Mouse (Mus musculus) gastrocnemius, postnatal 4 days (tissue): ENCODE data around the gene Odf4. TPM values are rescaled to one million over a fixed set of nuclear protein-coding genes. Genes with fewer than 3 reads are reported as not detected.
A peak's percentile ranks its signal among the peaks of the same experiment; 100 is the strongest.

Experiments
- DNase-seq, 2 experiments: peaks; one replicate each; pipeline ENCODE4 v3.0.0; 2021 to 2022; ENCODE audit warnings: low spot score in 2 of 2, mixed read lengths in 2 of 2
- total RNA-seq, 2 experiments: library from RNA; stranded (reverse); gene quantifications; 2 replicates each; pipeline ENCODE4 v1.2.3; 2021

Gene Odf4
- total RNA-seq, 2 experiments from 2014 or later: not detected

DNA sequence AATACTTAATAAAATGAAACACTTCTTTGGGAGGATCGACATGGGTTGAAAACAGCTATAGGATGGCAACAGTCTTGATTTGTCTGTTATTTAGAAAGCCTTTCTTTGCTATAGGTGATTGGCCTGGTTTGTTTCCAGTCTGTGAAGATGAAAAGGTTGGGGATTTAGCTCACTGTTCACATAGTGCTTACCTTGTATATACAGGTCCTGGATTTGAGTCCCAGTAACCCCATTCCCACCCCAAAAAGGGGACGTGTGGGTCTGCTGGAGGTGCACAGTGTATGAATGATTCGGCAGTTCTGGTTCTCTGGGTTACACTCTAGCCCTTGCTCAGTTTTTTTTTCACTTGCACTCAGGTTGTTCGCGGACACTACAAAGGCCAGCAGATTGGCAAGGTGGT lies 24.1 kb downstream of the Odf4 start:
- no peak for DNase-seq

DNA sequence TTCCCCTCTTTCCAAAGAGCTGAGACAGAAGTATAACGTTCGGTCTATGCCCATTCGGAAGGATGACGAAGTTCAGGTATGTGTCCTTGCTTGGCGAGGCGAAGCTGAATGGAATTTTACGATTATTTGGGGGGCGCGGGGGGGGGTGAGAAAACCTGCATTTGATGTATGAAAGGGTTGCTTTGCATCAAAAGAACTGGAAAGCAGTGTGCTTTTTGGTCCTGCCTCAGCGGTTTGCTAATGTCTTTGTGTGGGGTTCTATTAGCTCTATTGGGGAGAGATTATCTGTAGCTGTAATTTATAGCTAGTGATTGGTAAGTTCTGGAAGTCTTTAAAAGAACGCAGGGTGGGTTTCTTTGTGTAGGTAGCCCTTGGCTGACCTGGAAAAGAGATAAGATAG lies 24.5 kb downstream of the Odf4 start:
- DNase-seq: no peak

DNA sequence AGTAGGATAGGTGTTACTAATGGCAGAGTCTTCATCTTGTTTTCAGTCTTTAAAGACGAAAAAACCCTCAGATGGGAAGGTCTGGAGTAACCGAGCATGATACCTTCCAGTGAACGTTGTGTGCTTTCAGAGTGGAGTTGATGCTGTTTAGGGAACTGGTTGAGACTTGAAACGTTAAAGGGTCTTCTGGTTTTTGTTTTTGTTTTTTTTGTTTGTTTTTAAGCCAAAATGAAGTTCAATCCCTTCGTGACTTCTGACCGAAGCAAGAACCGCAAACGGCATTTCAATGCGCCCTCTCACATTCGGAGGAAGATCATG lies 24.9 kb downstream of the Odf4 start:
- DNase-seq: no peak

DNA sequence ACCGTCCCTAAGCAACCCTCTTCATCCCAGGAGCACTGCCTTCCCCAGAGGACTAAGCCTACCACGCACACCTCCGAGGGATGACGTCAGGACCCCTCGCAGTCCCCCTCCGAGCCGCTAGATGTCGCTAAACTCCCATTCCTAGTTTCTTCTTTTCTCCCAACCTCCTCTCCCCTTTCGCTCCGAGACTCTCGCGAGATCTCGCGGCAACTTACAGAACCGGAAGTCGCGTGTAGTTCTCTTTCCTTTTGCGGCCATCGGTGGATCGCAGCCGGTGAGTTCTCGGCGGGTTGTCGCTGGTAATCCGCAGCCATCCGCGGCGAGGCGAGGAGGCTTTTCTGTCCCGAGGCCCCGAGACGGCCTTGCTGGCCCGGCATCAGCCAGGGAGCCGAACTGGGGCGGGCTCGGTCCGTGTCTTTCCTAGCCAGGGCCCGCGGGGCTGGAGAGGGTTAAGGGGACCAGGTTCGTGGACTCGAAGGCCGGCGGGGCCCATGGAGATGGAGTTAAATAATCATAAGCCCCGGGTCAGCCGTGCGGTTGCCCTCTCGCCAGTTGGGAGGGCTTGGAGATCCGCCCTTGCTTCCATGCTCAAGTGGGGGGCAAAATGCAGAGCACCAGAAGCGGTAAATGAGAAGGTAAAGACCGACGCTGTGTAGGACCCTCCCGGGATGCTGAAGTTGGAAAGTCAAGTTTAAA lies 25.4 kb downstream of the Odf4 start, which contains the start of gene Rpl26:
Rpl26 (plus strand) TSS at position 233 of the 696 bp plus-strand sequence.
- peak; percentile 96 to 98 for DNase-seq

DNA sequence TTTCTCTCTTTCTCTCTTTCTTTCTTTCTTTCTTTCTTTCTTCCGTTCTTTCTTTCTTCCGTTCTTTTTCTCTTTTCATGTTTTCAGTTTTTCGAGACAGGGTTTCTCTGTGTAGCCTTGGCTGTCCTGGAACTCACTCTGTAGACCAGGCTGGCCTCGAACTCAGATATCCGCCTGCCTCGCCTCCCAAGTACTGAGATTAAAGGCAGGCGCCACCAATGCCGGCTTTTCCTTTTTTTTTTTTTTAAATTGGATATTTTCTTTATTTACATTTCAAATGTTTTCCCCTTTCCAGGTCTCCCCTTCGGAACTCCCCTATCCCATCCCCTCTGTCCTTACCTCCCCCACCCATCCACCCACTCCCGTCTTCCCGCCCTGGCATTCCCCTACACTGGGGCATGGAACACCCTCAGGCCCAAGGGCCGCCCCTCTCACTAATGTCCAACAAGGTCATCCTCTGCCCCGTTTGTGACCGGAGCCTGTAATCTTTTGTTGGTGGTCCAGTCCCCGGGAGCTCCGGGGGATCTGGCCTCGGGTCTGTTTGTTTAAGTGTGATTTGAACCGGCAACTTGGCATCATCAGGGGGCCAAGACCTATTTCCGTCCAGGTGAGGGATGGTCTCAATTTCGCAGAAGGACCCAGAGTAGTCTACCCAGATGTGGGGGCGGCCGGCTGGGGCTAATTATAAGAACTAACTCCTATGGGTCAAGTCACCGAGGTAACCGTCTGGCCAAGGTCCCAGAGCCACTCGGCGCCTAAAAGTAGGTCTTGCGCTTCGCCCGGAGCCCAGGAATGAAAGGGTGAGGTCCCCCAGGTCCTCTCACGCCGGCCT lies 26.1 kb downstream of the Odf4 start:
- DNase-seq: no peak

DNA sequence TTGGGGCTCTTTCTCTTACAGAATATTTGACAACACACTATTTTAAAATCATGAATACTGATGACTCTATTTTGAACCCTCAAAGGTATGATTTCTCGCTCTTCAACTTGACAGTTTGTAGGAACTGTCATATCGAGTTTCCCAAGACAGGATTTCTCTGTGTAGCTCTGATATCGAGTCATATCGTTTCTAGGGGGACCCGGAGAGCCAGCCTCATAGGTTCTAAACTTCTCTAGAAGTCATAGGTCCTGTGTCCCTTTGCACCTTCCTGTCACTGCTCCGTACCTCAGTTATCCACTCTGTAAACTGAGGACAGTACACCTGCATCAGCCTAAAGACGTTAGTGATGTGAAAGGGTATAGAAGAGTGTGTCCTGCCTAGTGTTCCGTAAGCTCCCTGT lies 27.1 kb downstream of the Odf4 start:
- no peak for DNase-seq

DNA sequence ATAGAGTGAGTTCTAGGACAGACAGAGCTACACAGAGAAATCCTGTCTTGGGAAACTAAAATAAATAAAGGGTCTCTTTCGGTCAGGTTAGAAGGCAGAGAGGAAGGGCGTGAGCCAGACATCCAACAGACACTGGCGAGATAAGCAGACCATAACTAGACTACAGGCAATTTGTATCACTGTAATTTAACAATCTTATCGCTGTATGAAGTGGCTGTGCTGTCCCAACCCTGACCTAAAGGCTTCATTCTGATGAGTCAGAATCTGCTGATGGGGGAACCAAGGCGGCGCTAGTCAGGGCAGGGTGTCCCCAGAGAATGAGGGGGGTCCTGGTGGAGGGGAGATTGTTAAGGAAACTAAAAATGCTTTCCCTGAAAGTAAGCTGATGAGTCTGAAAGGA lies 28.1 kb downstream of the Odf4 start:
- no peak for DNase-seq

DNA sequence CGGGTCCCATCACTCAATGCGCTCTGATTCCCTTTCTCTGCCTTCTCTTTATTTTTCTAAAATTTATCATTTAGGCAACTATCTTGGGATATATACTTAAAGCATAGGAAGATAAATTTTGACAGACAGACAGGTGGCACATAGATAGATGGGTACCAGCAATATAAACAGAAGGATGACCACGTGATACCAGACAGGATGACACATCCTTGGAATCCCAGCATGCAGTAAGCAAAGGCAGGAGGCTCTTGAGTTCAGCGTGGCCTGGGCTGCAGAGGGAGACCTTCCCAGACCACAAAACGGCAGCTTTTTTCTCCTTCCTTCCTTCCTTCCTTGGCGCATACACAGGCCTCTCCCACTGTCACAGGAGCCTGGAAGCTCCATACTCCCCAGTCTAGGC lies 29.0 kb downstream of the Odf4 start:
- no peak for DNase-seq

DNA sequence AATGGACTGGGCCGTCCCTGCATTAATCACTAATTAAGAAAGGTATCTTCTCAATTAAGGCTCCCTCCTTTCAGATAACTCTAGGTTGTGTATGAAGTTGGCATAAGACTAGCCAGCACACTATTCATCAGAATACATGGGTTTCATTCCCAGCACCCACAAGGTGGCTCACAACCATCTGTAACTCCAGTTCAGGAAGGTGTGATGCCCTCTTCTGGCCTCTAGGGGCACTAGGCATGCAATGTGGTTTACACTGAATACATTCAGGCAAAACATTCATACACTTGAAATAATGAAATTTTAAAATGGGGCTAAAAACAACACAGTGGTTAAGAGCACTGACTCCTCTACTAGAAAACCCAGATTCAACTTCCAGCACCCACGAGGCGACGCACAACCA lies 29.8 kb downstream of the Odf4 start:
- DNase-seq: no peak

DNA sequence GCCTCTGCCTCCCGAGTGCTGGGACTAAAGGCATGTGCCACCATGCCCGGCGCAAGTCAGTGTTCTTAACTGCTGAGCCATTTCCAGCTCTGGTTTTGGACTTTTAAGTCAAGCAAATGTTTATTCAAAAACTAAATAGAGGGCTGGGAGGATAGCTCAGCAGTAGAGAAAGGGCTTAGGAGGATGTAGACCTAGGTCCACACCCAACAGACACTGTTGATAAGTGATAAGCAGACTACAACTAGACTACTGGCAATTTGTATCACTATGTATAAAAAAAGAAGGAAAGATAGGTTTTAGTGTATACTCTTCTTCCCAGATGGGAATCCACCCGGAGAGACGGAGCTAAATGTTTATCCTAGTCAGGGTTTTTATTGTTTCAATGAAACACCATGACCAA lies 30.6 kb downstream of the Odf4 start:
- no peak for DNase-seq

DNA sequence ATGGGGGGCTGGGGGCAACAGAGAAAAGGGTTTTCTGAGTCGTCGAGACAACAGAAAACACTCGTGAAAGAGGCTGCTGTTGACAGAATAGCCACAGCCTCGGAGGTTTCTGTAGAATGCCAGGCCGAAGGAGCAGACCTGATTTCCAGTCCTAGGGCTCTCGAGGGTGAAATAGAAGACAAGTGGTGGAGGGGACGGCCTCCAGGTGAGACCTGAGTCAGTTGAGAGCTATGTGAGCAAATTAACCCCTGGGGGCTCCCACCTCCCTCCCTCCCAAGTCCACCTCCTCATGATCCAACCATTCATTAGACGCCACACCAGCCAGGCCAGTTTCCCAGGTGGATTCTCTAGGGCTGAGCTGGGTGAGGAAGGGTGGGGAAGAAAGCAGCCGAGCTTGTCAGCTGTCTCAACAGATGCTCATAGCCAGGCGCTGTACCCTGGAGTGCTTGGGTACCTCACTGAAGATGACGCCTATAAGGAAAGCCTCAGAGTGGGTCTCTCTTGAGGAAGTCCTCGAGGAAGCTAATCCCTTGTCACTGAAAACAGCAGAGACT lies 32.9 kb downstream of the Odf4 start:
- no peak for DNase-seq

DNA sequence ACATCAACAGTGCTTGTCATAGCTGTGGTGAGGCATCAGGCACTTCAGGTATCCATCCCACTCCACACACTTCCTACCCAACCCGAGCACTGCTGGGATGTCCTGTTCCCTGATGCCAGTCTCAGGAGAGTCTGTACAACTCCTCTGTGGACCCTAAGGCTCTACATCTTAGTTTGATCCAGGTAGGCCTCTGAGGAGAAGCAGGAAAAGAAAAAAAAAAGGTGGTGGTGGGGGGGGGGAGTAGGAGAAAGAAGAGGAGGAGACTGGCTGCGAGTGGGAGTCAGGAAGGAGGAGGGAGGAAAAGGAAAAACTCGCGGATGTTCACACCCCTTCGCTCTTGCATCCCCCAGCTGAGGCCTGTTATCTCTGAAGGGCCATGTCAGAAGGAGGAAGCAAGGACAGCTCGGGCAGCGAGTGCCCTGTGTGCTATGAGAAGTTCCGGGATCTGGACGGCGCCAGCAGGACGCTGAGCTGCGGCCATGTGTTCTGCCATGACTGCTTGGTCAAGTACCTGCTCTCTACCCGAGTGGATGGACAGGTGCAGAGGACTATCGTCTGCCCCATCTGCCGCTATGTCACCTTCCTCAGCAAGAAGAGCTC lies 34.5 kb downstream of the Odf4 start:
- DNase-seq: no peak

DNA sequence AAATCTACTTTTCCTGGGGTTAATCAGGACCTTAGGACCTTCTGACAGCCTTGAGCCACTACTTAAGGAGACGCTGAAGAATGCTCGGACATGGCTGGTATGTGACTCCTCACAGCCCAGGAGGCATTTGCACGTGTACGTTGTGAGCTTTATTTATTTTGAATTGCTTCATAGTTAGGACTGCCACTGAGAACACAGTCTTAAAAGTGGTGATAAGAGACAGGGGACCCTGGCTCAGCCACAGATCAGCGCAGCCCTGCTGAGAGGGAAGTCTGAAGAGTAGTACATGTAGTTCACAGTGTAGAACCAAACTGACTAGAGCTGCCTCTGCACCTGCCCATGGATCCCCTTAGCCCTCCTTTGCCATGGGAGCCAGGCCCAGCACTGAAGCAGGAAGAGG lies 35.1 kb downstream of the Odf4 start:
- DNase-seq: no peak

DNA sequence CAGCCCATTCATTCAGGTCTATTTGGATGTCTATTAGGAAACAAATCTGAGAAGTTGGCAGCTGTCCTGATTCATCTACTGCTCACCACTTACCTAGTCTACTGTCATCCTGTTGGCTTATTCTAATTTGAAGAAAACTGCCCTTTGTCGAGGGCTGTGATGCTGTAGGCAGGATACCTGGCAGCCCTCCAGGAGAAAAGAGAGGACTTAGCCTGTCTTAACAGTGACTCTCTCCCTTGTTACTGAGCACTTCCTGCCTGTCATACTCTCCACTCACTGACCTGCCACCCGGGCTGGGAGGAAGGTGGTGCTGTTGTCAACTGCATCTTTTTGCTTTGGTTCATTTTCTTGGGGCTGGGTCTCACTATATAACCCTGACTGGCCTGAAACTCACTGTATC lies 36.3 kb downstream of the Odf4 start:
- DNase-seq: no peak

DNA sequence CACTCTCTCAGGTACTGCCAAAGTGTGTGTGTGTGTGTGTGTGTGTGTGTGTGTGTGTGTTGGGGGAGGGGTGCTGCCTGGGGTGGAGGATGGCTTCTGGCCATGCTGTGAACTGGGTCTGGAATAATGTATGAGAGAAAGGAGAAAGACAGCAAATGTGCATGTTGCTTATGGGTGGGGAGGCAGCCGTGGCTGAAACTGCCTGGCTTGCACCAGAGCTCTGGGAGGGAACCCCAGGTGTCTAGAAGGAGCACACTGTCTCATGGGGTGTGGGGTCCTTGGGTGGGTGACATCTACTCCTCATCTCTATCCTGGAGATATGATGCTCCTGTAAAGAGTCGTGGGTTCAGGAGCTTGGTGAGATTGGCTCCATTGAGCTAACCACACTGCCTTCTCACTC lies 38.2 kb downstream of the Odf4 start:
- DNase-seq: no peak

DNA sequence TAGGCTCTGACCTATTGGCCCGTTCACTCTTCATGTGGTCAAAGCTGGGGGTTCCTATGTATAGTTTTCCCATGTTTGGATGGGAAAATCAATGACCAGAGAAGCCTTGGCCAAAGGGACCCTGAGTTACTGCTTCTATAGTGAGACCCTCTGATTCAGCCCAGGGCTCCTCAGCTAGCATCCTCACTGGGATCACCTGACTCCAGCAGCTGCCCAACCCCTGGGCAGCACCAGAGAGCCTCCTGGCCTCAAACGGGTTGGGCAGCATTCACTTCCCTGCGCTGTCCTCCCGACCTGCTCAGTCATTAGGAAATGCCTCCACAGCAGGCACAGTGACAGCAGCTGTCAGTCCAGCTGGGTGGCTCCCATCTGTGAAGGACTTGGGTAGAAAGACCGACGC lies 38.6 kb downstream of the Odf4 start, which contains the start of gene Rnf222:
Rnf222 (plus strand) TSS at position 301 of the 400 bp plus-strand sequence.
- no peak for DNase-seq

DNA sequence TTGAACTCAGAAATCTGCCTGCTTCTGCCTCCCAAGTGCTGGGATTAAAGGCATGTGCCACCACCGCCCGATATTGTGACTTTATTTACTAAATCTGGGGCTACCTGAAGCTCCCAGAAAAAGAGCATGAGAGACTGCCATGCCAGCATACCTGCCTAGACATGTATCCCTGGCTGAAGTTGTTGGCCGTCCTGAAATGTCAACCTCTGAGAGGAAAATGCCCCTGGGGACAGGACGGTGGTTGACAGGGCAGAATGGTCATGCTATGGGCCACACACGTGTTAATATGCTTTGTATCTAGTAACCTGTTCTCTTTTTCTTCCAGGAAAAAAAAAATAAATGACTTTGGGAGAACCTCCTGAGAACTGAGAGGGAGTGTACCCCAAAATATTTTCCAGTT lies 40.8 kb downstream of the Odf4 start:
- no peak for DNase-seq

DNA sequence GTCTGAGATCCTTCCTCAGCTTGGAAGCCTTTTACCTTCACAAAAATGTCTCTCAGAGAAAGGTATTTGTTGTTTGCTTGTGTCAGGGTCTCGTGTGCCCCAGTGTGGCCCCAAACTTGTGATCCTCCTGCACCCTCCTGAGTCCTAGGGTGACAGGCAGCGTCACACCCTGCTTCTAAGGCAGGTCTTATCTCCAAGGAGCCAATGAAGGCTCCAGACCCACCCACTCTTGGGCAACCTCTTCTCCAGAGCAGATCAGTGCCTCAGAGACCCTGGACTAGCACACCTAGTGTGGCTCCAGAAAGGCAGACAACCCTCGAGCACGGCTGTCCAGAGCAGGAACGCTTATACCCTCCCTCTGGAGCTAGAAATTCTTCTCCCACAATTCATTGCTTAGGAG lies 42.5 kb downstream of the Odf4 start:
- DNase-seq: no peak

DNA sequence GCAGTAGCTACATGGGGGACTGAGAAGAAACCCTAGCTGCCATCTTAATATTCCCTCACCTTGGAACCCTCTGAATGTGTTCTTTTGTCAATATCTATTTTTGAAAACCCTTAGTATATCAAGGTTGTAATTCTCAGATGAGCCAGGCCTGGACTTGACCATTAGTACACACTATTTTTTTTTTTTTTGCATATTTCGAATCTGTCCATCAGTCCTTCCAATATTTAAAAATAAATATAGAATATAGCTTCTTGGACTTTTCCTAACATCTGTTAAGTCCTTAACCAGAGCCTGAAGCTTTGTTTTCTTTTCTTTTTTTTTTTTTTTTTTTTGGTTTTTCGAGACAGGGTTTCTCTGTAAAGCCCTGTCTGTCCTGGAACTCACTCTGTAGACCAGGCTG lies 43.0 kb downstream of the Odf4 start:
- DNase-seq: no peak

DNA sequence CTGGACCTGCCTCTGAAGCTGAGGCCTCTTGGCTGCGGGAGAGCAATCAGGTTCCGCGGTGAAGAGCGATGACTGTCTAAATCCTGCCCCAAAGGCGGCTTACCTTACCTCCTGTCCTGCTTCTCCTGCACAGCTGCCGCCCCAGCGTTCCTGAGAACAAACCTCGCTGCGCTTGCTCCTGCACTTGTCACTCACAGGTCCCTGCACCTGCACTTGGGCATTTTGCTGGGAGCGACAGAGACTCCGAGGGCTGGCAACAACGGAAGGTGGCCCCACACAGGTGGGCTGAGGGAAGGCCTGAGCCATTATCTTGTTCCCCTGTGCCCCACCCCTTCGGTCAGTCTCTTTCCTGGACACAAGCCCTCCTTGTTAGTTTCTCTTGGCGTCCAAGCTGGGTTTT lies 44.8 kb downstream of the Odf4 start:
- no peak for DNase-seq

DNA sequence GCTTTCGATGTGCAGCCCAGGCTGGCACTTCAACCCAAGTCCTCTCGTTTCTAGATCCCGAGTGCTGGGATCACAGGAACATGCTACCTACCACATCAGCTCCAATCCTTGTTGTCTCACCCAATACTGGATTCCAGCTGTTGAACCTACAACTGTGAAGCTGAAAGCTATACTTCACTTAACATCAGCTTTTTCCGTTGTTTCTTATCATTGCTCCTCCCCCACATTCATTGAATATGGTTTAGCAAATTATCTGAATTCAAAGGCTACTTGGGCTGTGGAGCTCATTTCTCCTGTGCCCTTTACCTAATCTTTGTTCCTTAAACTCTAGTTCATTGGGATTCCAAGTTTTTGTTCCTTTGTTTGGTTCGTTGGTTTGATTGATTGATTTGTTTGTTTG lies 48.1 kb downstream of the Odf4 start:
- no peak for DNase-seq

DNA sequence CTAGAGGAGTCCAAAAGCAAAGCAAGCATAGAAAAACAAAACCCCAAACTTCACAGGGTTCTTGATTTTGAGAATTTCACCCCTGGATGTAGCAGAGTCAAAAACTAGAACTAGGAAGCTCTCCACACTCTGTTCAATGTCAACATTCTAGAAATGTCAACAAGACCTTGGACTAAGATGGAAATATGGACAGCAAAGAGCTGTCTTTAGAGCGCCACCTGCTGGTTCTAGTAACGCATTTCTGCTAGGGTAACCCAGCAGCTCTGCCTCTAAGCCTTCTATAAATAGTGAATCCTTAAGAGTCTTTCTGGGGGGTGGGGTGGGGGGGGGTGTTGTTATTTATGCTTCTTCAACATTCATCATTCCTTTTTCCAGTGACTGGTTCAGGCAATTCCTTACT lies 52.0 kb downstream of the Odf4 start:
- peak in 1 of 2 experiments; percentile 56 for DNase-seq
